Mouse (Mus musculus): ENCODE measurements around the gene Pde1c. TPM values are rescaled to one million over a fixed set of nuclear protein-coding genes. Genes with fewer than 3 reads are reported as not detected.

Pde1c gene
- polyA plus RNA-seq, 1 experiment, result 10.7 TPM

DNA sequence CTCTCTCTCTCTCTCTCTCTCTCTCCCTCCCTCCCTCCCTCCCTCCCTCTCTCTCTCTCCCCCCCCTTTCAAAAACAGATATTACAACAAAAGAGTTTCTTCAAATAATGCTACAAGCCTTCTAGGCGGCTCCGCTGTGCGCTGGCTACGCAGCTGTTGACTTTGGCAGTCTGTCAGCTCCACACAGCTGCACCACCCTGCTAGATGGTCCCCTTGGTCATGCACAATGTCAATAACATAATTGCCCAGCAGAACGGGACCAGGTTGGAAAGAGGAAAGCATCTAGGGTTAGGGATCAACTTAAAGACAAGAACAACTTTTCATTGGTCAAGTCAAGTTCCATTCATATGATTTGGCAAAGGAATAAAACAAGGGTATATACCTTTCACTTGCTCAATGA, 206.3 kb downstream of the Pde1c start:
- TF ChIP-seq CTCF (IDR thresholded peaks at IDR 0.05; ENCODE audit: borderline replicate concordance, extremely low read depth, insufficient read depth, insufficient read length) (no peak), POLR2A (IDR thresholded peaks at IDR 0.05; ENCODE audit: borderline replicate concordance, extremely low read depth, insufficient read depth, insufficient read length, poor library complexity, severe bottlenecking) (no peak)
- DNase-seq (ENCODE audit: low read depth), result peak; percentile 76

DNA sequence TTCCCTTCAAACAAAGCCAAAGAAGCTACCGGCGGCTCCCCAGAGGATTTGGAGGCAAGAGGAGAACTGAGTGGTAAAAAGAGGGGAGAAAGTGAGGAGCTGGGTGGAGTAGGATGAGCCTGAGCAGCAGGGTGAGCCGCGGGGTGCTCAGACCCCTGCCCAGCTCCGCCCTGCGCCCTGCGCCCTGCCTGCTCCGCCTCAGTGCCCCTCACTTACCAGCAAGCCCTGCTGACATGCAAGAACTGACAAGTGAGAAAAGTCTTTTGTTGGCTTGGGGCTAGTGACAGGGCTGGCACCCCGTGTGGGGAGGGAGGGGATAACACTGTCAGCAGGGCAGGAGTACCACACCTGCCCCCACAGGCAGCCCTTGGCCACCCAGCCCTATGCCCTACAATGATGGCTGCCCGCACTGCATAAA, 206.8 kb downstream of the Pde1c start:
- DNase-seq (ENCODE audit: low read depth), result peak; percentile 82
- peak; percentile 64 for TF ChIP-seq CTCF (IDR thresholded peaks at IDR 0.05; ENCODE audit: borderline replicate concordance, extremely low read depth, insufficient read depth, insufficient read length)
- 0 out of 2 replicates have a peak, but pooled peaks have one; percentile 28 for TF ChIP-seq POLR2A (IDR thresholded peaks at IDR 0.05; ENCODE audit: borderline replicate concordance, extremely low read depth, insufficient read depth, insufficient read length, poor library complexity, severe bottlenecking)

DNA sequence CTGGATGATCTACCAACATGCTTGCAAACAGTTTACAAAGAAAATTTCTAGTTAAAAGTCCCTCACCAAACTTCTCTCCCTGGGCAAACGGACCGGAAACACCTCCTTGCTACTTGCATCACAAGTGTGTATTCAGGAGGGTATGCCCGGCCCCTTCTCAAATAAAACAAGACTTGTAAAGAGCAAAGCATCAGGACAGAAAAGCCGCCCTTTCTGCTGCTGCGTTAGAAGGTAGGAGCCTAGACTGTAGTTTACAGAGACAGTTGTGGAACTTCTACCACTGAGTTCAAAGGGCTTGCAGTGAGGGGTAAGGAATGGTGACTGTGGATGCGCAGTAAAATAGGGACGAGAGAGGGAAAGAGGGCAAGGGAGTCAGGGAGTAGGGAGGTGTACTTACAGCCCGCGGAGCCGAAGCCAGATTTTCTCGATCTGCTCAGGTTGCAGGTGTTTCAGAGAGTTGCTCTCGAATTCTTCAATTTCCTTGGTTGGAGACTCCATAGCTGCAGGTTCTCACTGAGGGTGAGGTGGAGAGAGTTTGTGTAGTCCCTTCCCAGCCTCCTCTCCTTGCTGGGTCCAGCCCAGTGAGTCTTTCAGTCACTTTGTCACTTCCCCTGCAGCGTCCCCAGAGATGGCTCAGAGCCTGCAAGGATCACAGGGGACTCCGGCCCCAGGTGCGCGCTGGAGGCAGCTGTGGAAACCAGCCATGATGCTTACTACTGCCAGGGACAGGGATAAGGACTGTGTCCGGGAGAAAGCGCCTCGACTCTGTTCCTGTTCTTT, 207.4 kb downstream of the Pde1c start:
- peak; percentile 50 for DNase-seq (ENCODE audit: low read depth)
- TF ChIP-seq POLR2A (IDR thresholded peaks at IDR 0.05; ENCODE audit: borderline replicate concordance, extremely low read depth, insufficient read depth, insufficient read length, poor library complexity, severe bottlenecking), result no peak
- TF ChIP-seq CTCF (IDR thresholded peaks at IDR 0.05; ENCODE audit: borderline replicate concordance, extremely low read depth, insufficient read depth, insufficient read length), result no peak

DNA sequence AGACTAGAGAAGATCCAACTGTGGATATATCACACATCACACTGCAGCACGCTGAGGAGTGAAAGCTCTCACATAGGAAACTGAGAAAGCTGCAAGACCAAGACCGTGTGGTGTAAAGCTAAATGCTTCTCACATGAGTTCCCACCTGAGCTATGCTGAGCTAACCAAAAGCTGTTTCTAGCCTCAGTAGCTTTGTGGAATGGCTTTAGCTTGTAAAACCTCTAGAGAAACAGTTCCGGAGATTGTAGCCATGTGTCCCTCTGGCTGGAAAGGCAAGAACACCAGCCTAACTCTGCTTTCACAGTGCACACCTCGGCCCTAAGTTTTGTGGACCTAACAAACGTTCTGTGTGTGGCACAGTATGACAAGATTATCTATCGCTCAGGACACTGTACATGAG, 208.8 kb downstream of the Pde1c start:
- peak; percentile 41 for DNase-seq (ENCODE audit: low read depth)
- TF ChIP-seq POLR2A (IDR thresholded peaks at IDR 0.05; ENCODE audit: borderline replicate concordance, extremely low read depth, insufficient read depth, insufficient read length, poor library complexity, severe bottlenecking), result no peak
- no peak for TF ChIP-seq CTCF (IDR thresholded peaks at IDR 0.05; ENCODE audit: borderline replicate concordance, extremely low read depth, insufficient read depth, insufficient read length)

DNA sequence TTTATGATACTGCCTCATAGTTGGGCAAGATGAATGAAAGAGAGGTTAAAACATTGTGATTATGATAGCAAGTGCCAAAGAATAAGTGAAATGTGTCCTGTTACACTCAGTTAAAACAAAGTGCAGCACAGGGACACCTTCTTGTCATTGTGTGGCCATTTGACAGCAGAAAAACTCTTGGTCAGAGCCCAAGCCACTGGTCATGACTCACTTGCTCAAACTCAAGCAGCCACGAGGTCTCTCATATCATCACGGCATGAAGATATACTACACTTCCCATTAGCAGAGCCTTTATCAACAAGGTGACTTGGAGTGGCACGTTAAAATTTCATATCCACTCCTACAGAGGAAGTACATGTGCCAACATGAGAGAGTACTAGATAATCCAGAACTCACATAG, 209.8 kb downstream of the Pde1c start:
- DNase-seq (ENCODE audit: low read depth), result no peak
- TF ChIP-seq CTCF (IDR thresholded peaks at IDR 0.05; ENCODE audit: borderline replicate concordance, extremely low read depth, insufficient read depth, insufficient read length), result no peak
- TF ChIP-seq POLR2A (IDR thresholded peaks at IDR 0.05; ENCODE audit: borderline replicate concordance, extremely low read depth, insufficient read depth, insufficient read length, poor library complexity, severe bottlenecking), result no peak

DNA sequence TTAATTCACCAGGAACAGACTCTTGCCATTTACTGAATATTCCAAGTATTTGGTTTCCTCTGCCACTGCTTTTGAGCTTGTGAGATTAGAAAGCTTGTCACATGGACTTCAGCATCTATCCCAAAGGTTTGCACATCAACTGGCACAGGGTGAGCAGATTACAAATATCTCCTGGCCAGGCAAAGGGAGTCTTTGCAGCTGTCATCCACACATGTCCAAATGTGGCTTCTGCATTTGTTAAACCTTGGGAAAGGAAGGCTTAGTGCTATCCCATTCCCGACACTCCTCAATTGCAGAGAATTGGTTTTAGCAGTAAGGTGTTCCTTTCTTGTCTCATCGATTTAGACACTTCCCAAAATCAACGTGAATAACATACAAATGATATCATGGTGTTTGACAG, 221.7 kb downstream of the Pde1c start:
- DNase-seq (ENCODE audit: low read depth), result no peak
- TF ChIP-seq POLR2A (IDR thresholded peaks at IDR 0.05; ENCODE audit: borderline replicate concordance, extremely low read depth, insufficient read depth, insufficient read length, poor library complexity, severe bottlenecking) (no peak), CTCF (IDR thresholded peaks at IDR 0.05; ENCODE audit: borderline replicate concordance, extremely low read depth, insufficient read depth, insufficient read length) (no peak)

DNA sequence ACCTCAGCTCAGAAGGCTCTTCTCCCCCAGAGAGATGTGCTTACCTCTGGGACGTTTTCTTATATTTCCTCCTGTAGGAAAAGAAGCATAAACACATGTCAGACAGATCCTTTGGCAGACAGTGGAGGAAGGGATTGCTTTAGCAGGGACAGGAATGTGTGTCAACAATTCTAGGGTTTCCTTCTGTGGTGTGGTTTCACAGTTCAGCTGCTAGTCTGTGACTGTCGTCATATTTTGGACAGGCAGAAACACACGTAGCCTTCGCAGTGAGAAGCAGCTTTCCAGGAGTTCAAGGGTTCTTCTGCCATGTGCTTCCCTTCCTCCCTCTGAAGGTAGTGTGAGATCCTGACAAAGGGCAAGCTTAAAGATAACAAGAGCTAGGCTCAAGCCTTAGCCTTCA, 223.8 kb downstream of the Pde1c start:
- no peak for DNase-seq (ENCODE audit: low read depth)
- TF ChIP-seq CTCF (IDR thresholded peaks at IDR 0.05; ENCODE audit: borderline replicate concordance, extremely low read depth, insufficient read depth, insufficient read length) (no peak), POLR2A (IDR thresholded peaks at IDR 0.05; ENCODE audit: borderline replicate concordance, extremely low read depth, insufficient read depth, insufficient read length, poor library complexity, severe bottlenecking) (no peak)

DNA sequence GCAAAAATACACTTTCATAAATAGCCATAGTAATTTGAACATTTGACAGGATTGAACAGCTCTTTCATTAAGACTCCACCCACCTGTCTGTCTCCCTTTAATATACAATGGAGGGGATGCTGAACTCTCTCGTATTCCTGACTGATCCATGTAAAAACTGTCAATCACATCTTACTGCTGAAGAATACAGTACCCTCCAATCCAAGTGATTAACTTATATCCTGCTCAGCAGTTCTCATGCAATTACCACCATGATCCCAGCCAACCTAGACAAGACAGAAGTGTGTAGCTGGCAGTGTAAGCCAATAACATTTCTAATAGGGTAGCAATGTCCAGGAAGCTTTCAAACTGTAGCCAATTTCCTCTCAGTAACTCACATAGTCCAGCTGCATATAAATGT, 226.9 kb downstream of the Pde1c start:
- peak; percentile 66 for DNase-seq (ENCODE audit: low read depth)
- TF ChIP-seq CTCF (IDR thresholded peaks at IDR 0.05; ENCODE audit: borderline replicate concordance, extremely low read depth, insufficient read depth, insufficient read length), result no peak
- no peak for TF ChIP-seq POLR2A (IDR thresholded peaks at IDR 0.05; ENCODE audit: borderline replicate concordance, extremely low read depth, insufficient read depth, insufficient read length, poor library complexity, severe bottlenecking)

DNA sequence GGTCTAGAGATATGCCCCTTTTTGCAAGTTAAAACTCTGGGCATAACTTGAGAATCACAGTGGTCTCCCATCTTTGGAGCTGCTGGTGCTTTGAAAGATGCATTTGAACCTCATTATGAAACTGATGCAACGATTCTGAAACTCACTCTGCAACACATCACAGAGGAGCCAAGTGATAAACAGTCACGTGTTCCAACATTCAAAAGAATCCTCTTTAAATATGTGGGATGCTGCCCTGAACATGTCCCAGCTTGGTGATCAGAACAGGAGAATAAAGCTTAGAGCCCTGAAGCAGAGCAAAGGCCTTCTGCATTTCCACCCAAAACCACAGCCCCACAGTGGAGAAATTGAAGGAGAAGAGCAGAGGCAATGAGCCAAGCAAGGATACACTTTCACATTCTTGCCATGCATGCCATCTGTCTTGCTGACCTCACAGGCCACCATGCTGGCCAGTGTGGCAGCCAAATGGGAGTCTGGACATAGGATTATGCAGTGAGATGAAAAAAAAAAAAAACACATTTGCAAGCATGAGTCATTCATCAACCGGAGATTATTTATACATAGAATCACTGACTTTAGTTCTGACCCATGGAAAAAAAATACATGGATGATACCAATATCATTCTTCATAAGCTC, 233.0 kb downstream of the Pde1c start:
- TF ChIP-seq POLR2A (IDR thresholded peaks at IDR 0.05; ENCODE audit: borderline replicate concordance, extremely low read depth, insufficient read depth, insufficient read length, poor library complexity, severe bottlenecking), result no peak
- DNase-seq (ENCODE audit: low read depth), result no peak

DNA sequence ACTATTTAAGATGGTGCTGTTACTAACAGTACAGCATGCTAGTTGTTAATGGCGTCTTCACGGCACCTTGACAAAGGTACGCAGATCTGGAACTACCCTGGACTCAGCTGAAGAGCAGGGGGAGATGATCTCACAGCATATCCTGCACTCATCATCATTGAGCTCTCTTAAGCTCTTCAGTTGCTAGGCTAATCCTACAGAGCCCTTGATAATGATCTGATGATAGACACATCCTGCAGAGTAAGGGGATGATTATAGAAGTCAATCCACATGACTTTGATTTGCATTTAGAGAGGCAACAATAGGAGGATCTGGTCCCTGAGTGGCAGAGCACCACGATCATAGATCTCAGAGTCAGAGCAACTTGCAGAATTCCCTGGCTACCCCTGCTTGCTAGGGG, 236.8 kb downstream of the Pde1c start:
- TF ChIP-seq CTCF (IDR thresholded peaks at IDR 0.05; ENCODE audit: borderline replicate concordance, extremely low read depth, insufficient read depth, insufficient read length) (no peak), POLR2A (IDR thresholded peaks at IDR 0.05; ENCODE audit: borderline replicate concordance, extremely low read depth, insufficient read depth, insufficient read length, poor library complexity, severe bottlenecking) (no peak)

DNA sequence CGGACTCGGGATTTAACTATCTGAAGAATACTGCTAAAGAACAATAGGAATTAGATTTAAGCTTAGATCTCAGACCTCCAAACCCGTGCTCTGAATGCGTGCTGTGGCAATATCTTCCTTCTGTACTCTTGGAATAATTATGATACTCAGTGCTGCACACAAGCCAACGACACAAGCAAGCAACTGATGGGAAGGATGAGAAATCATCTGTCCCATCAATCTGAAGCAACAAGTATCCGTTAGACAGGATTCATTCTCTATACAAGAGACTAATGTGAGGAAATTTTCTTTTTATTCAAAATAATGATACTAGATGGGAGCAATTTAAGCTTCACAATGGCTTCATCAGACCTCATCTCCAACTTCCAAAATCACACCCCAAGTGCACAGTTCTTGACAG, 237.5 kb downstream of the Pde1c start:
- DNase-seq (ENCODE audit: low read depth), result no peak
- TF ChIP-seq POLR2A (IDR thresholded peaks at IDR 0.05; ENCODE audit: borderline replicate concordance, extremely low read depth, insufficient read depth, insufficient read length, poor library complexity, severe bottlenecking), result no peak
- no peak for TF ChIP-seq CTCF (IDR thresholded peaks at IDR 0.05; ENCODE audit: borderline replicate concordance, extremely low read depth, insufficient read depth, insufficient read length)

More for the DNA sequence above, 236.8 kb downstream of the Pde1c start:
- DNase-seq (ENCODE audit: low read depth), result no peak

DNA sequence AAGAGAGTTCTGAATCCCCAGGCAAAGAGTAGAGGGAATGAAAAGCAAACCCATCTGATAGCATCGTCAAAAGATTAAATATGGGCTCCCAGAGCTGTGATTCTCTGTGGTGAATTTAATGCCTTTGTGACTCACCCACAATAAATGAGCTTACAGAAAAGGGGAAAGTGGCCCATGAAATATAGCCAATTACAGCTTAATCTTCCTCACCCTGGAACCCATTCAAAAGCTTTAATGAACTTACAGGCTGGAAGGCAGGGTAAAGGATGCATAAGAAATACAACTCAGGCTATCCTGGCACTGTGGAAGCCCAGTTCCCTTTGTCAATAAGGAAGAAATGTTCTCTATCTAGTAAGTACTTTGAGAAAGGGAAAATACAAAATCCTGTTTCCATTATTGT, 240.8 kb downstream of the Pde1c start:
- DNase-seq (ENCODE audit: low read depth), result peak; percentile 88
- TF ChIP-seq CTCF (IDR thresholded peaks at IDR 0.05; ENCODE audit: borderline replicate concordance, extremely low read depth, insufficient read depth, insufficient read length), result no peak
- no peak for TF ChIP-seq POLR2A (IDR thresholded peaks at IDR 0.05; ENCODE audit: borderline replicate concordance, extremely low read depth, insufficient read depth, insufficient read length, poor library complexity, severe bottlenecking)

All from brain, embryonic 14.5 days (tissue).